Mouse (Mus musculus): ENCODE measurements around the gene Perp. TPM values are rescaled to one million over a fixed set of nuclear protein-coding genes. Genes with fewer than 3 reads are reported as not detected.

Perp gene
- 1,093 and 1,120 TPM in 2 replicates for polyA plus RNA-seq (2015; fragmentation: Nextera tagmentation; extraction: Ambion mirVana)

DNA sequence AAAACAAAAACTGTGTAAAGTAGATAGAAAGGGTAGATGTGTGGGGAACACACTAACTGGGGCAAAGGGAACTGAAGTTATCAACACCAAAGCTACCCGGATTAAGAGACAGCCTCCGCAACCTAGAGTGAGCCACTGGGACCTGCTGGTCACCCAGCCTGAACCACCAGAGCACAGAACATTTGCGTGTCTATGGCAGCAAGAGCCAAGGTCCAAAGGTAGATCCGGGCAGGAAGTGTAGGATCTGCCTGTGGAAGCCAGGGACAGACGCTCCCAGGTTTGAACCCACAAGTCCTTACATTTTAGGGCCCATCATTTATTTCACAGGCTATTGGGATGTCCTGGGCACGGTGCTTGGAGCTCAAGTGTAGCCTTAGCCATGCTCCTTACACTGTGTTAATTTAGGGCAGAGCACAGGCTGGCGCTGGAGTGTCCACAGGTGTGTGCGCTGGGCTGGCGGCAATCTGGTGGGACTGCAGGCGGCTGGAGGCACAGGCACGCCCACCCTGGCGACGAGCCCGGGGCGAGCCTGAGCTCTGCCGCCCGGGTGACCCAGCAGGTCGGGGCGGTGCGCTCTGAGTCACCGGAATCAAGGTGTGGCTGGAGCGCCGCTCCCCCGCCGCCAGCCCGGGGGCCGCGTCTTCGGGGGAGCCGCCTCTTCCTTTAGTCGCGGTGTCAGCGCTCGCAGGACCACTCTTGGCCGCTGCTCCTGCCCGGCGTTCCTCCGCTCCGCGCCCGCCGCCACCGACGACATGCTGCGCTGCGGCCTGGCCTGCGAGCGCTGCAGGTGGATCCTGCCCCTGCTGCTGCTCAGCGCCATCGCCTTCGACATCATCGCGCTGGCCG lies at the start of gene Perp:
Perp (plus strand) TSS at position 580 of the 846 bp plus-strand sequence.
- peak within 1 kb of the TSS; percentile 65 for H3K4me2 ChIP-seq (replicated peaks; ENCODE audit: low read depth)
- no peaks in the 10 kb centered on the region for H3K27me3 ChIP-seq (ENCODE audit: control insufficient read depth, insufficient read depth, low read length)
- 4% methylated on average over 47 of the region's 54 CpGs for WGBS
- peak within 1 kb of the TSS; percentile 97 for H3K27ac ChIP-seq (replicated peaks)
- H3K4me3 ChIP-seq (ENCODE audit: low read depth, low read length) = peak within 1 kb of the TSS; percentile 57
- DNase-seq (ENCODE audit: low spot score) = peak; percentile 95
- no peaks in the 10 kb centered on the region for H3K9me3 ChIP-seq (ENCODE audit: control insufficient read depth, low read length)
- ATAC-seq (ENCODE audit: low FRiP score, low TSS enrichment) = peak; percentile 96
- TF ChIP-seq CTCF (IDR thresholded peaks at IDR 0.05; ENCODE audit: low read depth) = peak; percentile 40
- TF ChIP-seq EP300 (optimal IDR thresholded peaks at IDR 0.05) = peak; percentile 47
- no peaks in the 10 kb centered on the region for H3K36me3 ChIP-seq (ENCODE audit: control insufficient read depth, insufficient read depth, low read length)
- no peaks in the 10 kb centered on the region for H3K4me1 ChIP-seq (replicated peaks; ENCODE audit: control insufficient read depth, insufficient read depth)
- peak within 1 kb of the TSS; percentile 85 for H3K9ac ChIP-seq (ENCODE audit: low read length)

DNA sequence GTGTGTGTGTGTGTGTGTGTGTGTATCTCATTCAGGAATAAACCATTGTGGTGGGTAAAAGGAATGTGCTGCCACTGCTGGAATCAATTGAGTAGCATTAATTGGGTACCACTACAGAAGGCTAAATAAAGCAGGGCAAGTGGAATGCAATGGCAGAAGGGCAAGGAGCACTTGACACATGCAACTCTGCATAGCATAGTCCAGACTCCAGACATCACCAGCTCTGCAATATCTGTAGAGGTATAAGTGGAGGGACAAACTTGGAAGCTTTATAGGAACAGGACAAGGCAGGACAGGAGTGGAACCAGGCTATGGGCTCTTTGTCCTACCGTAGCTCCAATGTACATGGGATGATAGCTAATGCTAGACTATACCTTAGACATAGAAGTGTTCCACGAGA lies 33.1 kb upstream of the Perp start:
- no peaks in the 10 kb centered on the region for H3K36me3 ChIP-seq (ENCODE audit: control insufficient read depth, insufficient read depth, low read length)
- H3K4me1 ChIP-seq (replicated peaks; ENCODE audit: control insufficient read depth, insufficient read depth) = no peaks in the 10 kb centered on the region
- WGBS = 94% methylated on average over 2 of the region's 2 CpGs
- ATAC-seq (ENCODE audit: low FRiP score, low TSS enrichment) (no peak), DNase-seq (ENCODE audit: low spot score) (no peak)
- no peak overlapping the region for H3K27ac ChIP-seq (replicated peaks)
- H3K27me3 ChIP-seq (ENCODE audit: control insufficient read depth, insufficient read depth, low read length) = no peaks in the 10 kb centered on the region
- no peak overlapping the region for H3K4me3 ChIP-seq (ENCODE audit: low read depth, low read length)
- TF ChIP-seq EP300 (optimal IDR thresholded peaks at IDR 0.05) = no peak
- no peak for TF ChIP-seq CTCF (IDR thresholded peaks at IDR 0.05; ENCODE audit: low read depth)
- H3K9me3 ChIP-seq (ENCODE audit: control insufficient read depth, low read length) = no peaks in the 10 kb centered on the region
- H3K4me2 ChIP-seq (replicated peaks; ENCODE audit: low read depth) = no peak overlapping the region
- H3K9ac ChIP-seq (ENCODE audit: low read length) = no peak overlapping the region

DNA sequence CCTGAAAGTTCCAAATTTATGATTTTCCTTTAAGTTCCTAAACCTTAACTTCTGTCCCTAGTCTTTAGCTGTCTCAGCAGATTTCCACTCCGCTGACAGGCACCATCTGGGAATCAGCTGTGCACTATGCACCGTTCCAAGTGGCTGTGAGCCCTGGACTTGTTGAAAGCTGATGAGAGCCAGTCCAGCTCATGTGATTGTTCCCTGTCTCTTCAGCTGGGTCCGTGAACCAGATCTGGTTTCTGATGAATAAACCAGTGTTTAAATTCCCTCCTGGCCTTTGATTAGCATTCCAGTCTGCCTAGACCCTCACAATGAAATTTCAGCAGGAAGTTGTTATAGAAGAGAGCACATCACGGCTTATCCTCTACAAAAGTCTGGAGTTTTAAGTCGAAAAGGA lies 28.3 kb upstream of the Perp start:
- Histone ChIP-seq H3K27ac (replicated peaks) (no peak overlapping the region), H3K9me3 (ENCODE audit: control insufficient read depth, low read length) (no peaks in the 10 kb centered on the region), H3K4me1 (replicated peaks; ENCODE audit: control insufficient read depth, insufficient read depth) (no peaks in the 10 kb centered on the region), H3K9ac (ENCODE audit: low read length) (no peak overlapping the region), H3K36me3 (ENCODE audit: control insufficient read depth, insufficient read depth, low read length) (no peaks in the 10 kb centered on the region), H3K4me3 (ENCODE audit: low read depth, low read length) (no peak overlapping the region), H3K4me2 (replicated peaks; ENCODE audit: low read depth) (no peak overlapping the region), H3K27me3 (ENCODE audit: control insufficient read depth, insufficient read depth, low read length) (no peaks in the 10 kb centered on the region)
- DNase-seq (ENCODE audit: low spot score) (peak; percentile 19), ATAC-seq (ENCODE audit: low FRiP score, low TSS enrichment) (peak; percentile 53; the same call in 1 of the 2 replicates)
- 53% methylated on average over 5 of the region's 5 CpGs for whole genome bisulfite sequencing
- no peak for TF ChIP-seq CTCF (IDR thresholded peaks at IDR 0.05; ENCODE audit: low read depth)
- TF ChIP-seq EP300 (optimal IDR thresholded peaks at IDR 0.05) = no peak

GRCm38 (mm10) chr10:18825143-18825542 lies 19.7 kb upstream of the Perp start:
- Histone ChIP-seq H3K27me3 (ENCODE audit: control insufficient read depth, insufficient read depth, low read length) (no peaks in the 10 kb centered on the region), H3K4me1 (replicated peaks; ENCODE audit: control insufficient read depth, insufficient read depth) (no peaks in the 10 kb centered on the region), H3K36me3 (ENCODE audit: control insufficient read depth, insufficient read depth, low read length) (no peaks in the 10 kb centered on the region), H3K4me3 (ENCODE audit: low read depth, low read length) (no peak overlapping the region), H3K9ac (ENCODE audit: low read length) (no peak overlapping the region), H3K9me3 (ENCODE audit: control insufficient read depth, low read length) (no peaks in the 10 kb centered on the region), H3K27ac (replicated peaks) (no peak overlapping the region), H3K4me2 (replicated peaks; ENCODE audit: low read depth) (no peak overlapping the region)
- TF ChIP-seq CTCF (IDR thresholded peaks at IDR 0.05; ENCODE audit: low read depth) = no peak
- no peak for TF ChIP-seq EP300 (optimal IDR thresholded peaks at IDR 0.05)
- peak; percentile 5 for DNase-seq (ENCODE audit: low spot score)
- ATAC-seq (ENCODE audit: low FRiP score, low TSS enrichment) = no peak

DNA sequence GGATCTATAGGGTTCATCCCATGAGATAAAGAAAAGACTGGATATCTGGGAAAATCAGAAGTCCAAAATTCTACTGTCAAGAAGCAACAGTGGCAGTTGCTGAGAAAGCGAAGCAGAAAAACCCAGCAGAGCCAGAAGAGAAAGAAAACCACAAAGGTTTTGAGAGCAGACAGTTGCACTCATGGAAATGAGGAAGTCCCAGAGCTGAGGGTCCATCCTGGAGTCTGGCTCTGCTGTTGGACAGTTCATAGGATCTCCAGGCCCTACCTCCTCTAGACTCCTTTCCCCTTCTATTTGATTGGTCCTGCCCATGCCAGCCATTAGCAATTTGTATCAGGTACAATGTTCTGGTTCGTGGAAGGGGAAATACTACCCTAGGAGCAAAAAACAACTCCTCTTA lies 18.7 kb upstream of the Perp start:
- Histone ChIP-seq H3K9me3 (ENCODE audit: control insufficient read depth, low read length) (no peaks in the 10 kb centered on the region), H3K27me3 (ENCODE audit: control insufficient read depth, insufficient read depth, low read length) (no peaks in the 10 kb centered on the region), H3K4me3 (ENCODE audit: low read depth, low read length) (no peak overlapping the region), H3K4me2 (replicated peaks; ENCODE audit: low read depth) (no peak overlapping the region), H3K36me3 (ENCODE audit: control insufficient read depth, insufficient read depth, low read length) (no peaks in the 10 kb centered on the region), H3K9ac (ENCODE audit: low read length) (no peak overlapping the region), H3K27ac (replicated peaks) (no peak overlapping the region), H3K4me1 (replicated peaks; ENCODE audit: control insufficient read depth, insufficient read depth) (no peaks in the 10 kb centered on the region)
- WGBS = 57% methylated on average over 2 of the region's 2 CpGs
- ATAC-seq (ENCODE audit: low FRiP score, low TSS enrichment) = no peak
- DNase-seq (ENCODE audit: low spot score) = no peak
- no peak for TF ChIP-seq CTCF (IDR thresholded peaks at IDR 0.05; ENCODE audit: low read depth)
- TF ChIP-seq EP300 (optimal IDR thresholded peaks at IDR 0.05) = no peak

DNA sequence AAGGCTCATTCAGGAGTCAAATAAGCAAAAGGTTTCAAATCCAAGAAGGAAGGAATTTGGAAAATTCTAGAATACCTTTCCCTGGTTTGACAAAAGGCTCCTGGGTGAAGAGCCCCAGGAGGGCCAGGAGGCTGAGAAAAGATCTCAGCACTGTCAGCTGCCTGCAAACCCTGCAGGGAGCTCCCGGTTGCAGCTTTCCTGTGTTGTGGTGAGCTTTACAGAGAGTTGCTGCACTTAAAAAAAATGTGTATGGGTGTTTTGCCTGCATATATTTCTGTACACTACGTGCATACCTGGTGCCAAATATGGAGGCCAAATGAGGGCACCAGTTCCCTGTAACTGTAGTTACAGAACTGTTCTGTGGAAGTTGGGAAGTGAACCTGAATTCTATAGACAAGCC lies 16.9 kb upstream of the Perp start:
- H3K4me3 ChIP-seq (ENCODE audit: low read depth, low read length) = no peak overlapping the region
- 67% methylated on average over 2 of the region's 2 CpGs for WGBS
- no peak for ATAC-seq (ENCODE audit: low FRiP score, low TSS enrichment)
- H3K27ac ChIP-seq (replicated peaks) = no peak overlapping the region
- no peak overlapping the region for H3K9ac ChIP-seq (ENCODE audit: low read length)
- H3K4me1 ChIP-seq (replicated peaks; ENCODE audit: control insufficient read depth, insufficient read depth) = no peaks in the 10 kb centered on the region
- no peaks in the 10 kb centered on the region for H3K36me3 ChIP-seq (ENCODE audit: control insufficient read depth, insufficient read depth, low read length)
- H3K4me2 ChIP-seq (replicated peaks; ENCODE audit: low read depth) = no peak overlapping the region
- no peaks in the 10 kb centered on the region for H3K27me3 ChIP-seq (ENCODE audit: control insufficient read depth, insufficient read depth, low read length)
- TF ChIP-seq EP300 (optimal IDR thresholded peaks at IDR 0.05) = no peak
- no peak for TF ChIP-seq CTCF (IDR thresholded peaks at IDR 0.05; ENCODE audit: low read depth)
- H3K9me3 ChIP-seq (ENCODE audit: control insufficient read depth, low read length) = no peaks in the 10 kb centered on the region
- DNase-seq (ENCODE audit: low spot score) = peak; percentile 9

Data from stomach, postnatal 0 days (tissue).